18 mouse cellular contexts compared by ENCODE assay signal in the genomic region with DNA sequence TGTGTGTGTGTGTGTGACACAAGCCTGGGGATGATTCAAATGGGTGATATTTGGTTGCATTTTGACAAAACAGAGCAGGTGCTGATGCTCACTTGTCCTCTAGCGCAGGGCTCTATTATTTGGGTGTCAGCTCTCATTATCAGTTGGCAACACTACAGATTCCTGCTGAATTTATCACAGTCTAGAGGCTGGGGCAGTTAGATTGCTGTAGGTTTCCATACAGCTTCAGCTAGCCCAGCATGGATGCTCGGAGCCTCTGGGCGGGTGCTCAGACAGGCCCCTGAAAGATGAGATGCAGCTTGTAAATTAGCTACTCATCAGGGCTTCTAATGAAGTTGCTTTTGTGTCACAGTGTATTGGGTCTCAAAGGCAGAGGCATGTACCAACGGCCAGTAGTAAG. TPM values are rescaled to one million over a fixed set of nuclear protein-coding genes. Genes with fewer than 3 reads are reported as not detected.
DNase-seq lines count a peak whose midpoint lies in the region; ATAC-seq and TF ChIP-seq lines count a peak whose summit lies in the region.
"Had no signal": no experiment of that assay in that cellular context is flagged by ENCODE, and none has a peak within 500 bp of the region (broad histone marks: within the 10 kb centered on the region; RNA-seq: fewer than 3 reads in every experiment).

No protein-coding gene starts in this region.

- TF ChIP-seq POLR2A in brain, embryonic 14.5 days (IDR thresholded peaks at IDR 0.05; ENCODE audit: borderline replicate concordance, extremely low read depth, insufficient read depth, insufficient read length, poor library complexity, severe bottlenecking) = no peak

- no peaks in the 10 kb centered on the region for H3K9me3 ChIP-seq in hindbrain, embryonic 13.5 days
- no peaks in the 10 kb centered on the region for H3K9me3 ChIP-seq in hindbrain, embryonic 16.5 days (ENCODE audit: control insufficient read depth, low read length)
- no peaks in the 10 kb centered on the region for H3K9me3 ChIP-seq in neural tube, embryonic 13.5 days
- H3K9me3 ChIP-seq: embryonic facial prominence, embryonic 12.5 days; forebrain, embryonic 12.5 days; heart, embryonic 12.5 days had no signal

- H3K27ac ChIP-seq in hindbrain, embryonic 13.5 days = no peak overlapping the region
- no peak overlapping the region for H3K27ac ChIP-seq in hindbrain, embryonic 16.5 days (ENCODE audit: low read depth, low read length)
- no peak overlapping the region for H3K27ac ChIP-seq in neural tube, embryonic 13.5 days (replicated peaks)
- H3K27ac ChIP-seq: embryonic facial prominence, embryonic 12.5 days; forebrain, embryonic 12.5 days; hindbrain, postnatal 0 days had no signal

- no peaks in the 10 kb centered on the region for H3K36me3 ChIP-seq in hindbrain, embryonic 13.5 days
- H3K36me3 ChIP-seq in hindbrain, embryonic 16.5 days (ENCODE audit: control insufficient read depth, insufficient read depth, low read length) = no peaks in the 10 kb centered on the region
- H3K36me3 ChIP-seq in neural tube, embryonic 13.5 days = no peaks in the 10 kb centered on the region
- H3K36me3 ChIP-seq: embryonic facial prominence, embryonic 12.5 days; forebrain, embryonic 12.5 days; heart, embryonic 12.5 days had no signal

- no peak overlapping the region for H3K4me3 ChIP-seq in hindbrain, embryonic 13.5 days
- H3K4me3 ChIP-seq in hindbrain, embryonic 16.5 days (ENCODE audit: low read length) = no peak overlapping the region
- no peak overlapping the region for H3K4me3 ChIP-seq in neural tube, embryonic 13.5 days
- H3K4me3 ChIP-seq: embryonic facial prominence, embryonic 12.5 days; forebrain, embryonic 12.5 days; heart, embryonic 12.5 days had no signal

- 0 out of 2 replicates have a peak, but pooled peaks have one; percentile 46 for ATAC-seq in hindbrain, embryonic 13.5 days (ENCODE audit: low FRiP score)
- ATAC-seq in hindbrain, embryonic 16.5 days = no peak
- ATAC-seq in neural tube, embryonic 13.5 days (ENCODE audit: low read depth) = peak; percentile 27; the same call in 1 of the 2 replicates
- ATAC-seq: forebrain, postnatal 0 days; hindbrain, postnatal 0 days had no signal

- TF ChIP-seq CTCF in brain, embryonic 14.5 days (IDR thresholded peaks at IDR 0.05; ENCODE audit: borderline replicate concordance, extremely low read depth, insufficient read depth, insufficient read length) = no peak

- H3K4me2 ChIP-seq in hindbrain, embryonic 13.5 days = no peak overlapping the region
- no peak overlapping the region for H3K4me2 ChIP-seq in hindbrain, embryonic 16.5 days (ENCODE audit: low read length)
- no peak overlapping the region for H3K4me2 ChIP-seq in neural tube, embryonic 13.5 days
- H3K4me2 ChIP-seq: embryonic facial prominence, embryonic 12.5 days; forebrain, embryonic 12.5 days; heart, embryonic 12.5 days had no signal

- no peak overlapping the region for H3K9ac ChIP-seq in hindbrain, embryonic 13.5 days
- H3K9ac ChIP-seq in hindbrain, embryonic 16.5 days (ENCODE audit: low read depth, low read length) = no peak overlapping the region
- H3K9ac ChIP-seq in neural tube, embryonic 13.5 days = no peak overlapping the region
- H3K9ac ChIP-seq: embryonic facial prominence, embryonic 12.5 days; forebrain, embryonic 12.5 days; forebrain, postnatal 0 days; heart, embryonic 12.5 days had no signal

- no peaks in the 10 kb centered on the region for H3K4me1 ChIP-seq in hindbrain, embryonic 13.5 days (replicated peaks)
- H3K4me1 ChIP-seq in hindbrain, embryonic 16.5 days (ENCODE audit: control insufficient read depth, insufficient read depth, low read depth, low read length) = no peaks in the 10 kb centered on the region
- no peaks in the 10 kb centered on the region for H3K4me1 ChIP-seq in neural tube, embryonic 13.5 days (replicated peaks)
- H3K4me1 ChIP-seq: embryonic facial prominence, embryonic 12.5 days; heart, embryonic 12.5 days had no signal

- 0 out of 2 replicates have a peak, but pooled peaks cover 4% of the 10 kb centered on the region for H3K27me3 ChIP-seq in hindbrain, embryonic 13.5 days
- no peaks in the 10 kb centered on the region for H3K27me3 ChIP-seq in hindbrain, embryonic 16.5 days (replicated peaks; ENCODE audit: control insufficient read depth, insufficient read depth, low read length)
- H3K27me3 ChIP-seq in neural tube, embryonic 13.5 days = no peaks in the 10 kb centered on the region
- H3K27me3 ChIP-seq: embryonic facial prominence, embryonic 12.5 days; forebrain, embryonic 12.5 days had no signal

- WGBS in hindbrain, embryonic 13.5 days = 65% methylated on average over 4 of the region's 4 CpGs
- WGBS in hindbrain, embryonic 16.5 days = 66% methylated on average over 4 of the region's 4 CpGs
- WGBS in neural tube, embryonic 13.5 days = 64% methylated on average over 4 of the region's 4 CpGs

- no peak for DNase-seq in neural tube, embryonic 10.5 days (ENCODE audit: extremely low spot score, low spot score)
- DNase-seq in brain, embryonic 14.5 days (ENCODE audit: low read depth) = peak; percentile 23
- no peak for DNase-seq in lung, postnatal 25 days (ENCODE audit: low spot score)
- DNase-seq: adrenal gland, postnatal 10 days; cerebellum, adult 11-12 months; cerebellum, adult 9-10 months; cerebellum, postnatal 25 days; forebrain, postnatal 0 days; gastrocnemius, postnatal 14 days; heart, postnatal 36 days had no signal

RNA-seq across cellular contexts. Expression of gene Gpa33, which starts 37.4 kb away (rescaled TPM):
- 0.14 TPM in 1 of 2 replicates, not detected in the other for polyA plus RNA-seq in hindbrain, embryonic 13.5 days (2015; fragmentation: Nextera tagmentation; extraction: Ambion mirVana)
- polyA plus RNA-seq in hindbrain, embryonic 16.5 days (2015; fragmentation: Nextera tagmentation; extraction: Ambion mirVana) = not detected in 2 replicates
- polyA plus RNA-seq in neural tube, embryonic 13.5 days (2015; fragmentation: Nextera tagmentation; extraction: Ambion mirVana) = not detected in 2 replicates
- polyA plus RNA-seq in brain, embryonic 14.5 days (2012; rRNA removed) = 0.09 and 0.14 TPM in 2 replicates
- polyA plus RNA-seq: cortical plate, adult 2 months; forebrain, embryonic 12.5 days had no signal

RNA-seq across cellular contexts. Expression of gene Dusp27, which starts 39.7 kb away (rescaled TPM):
- 1.2 and 1.6 TPM in 2 replicates for polyA plus RNA-seq in hindbrain, embryonic 13.5 days (2015; fragmentation: Nextera tagmentation; extraction: Ambion mirVana)
- 1.1 and 1.9 TPM in 2 replicates for polyA plus RNA-seq in hindbrain, embryonic 16.5 days (2015; fragmentation: Nextera tagmentation; extraction: Ambion mirVana)
- 1.6 and 2.3 TPM in 2 replicates for polyA plus RNA-seq in neural tube, embryonic 13.5 days (2015; fragmentation: Nextera tagmentation; extraction: Ambion mirVana)
- 0.29 and 0.75 TPM in 2 replicates for polyA plus RNA-seq in brain, embryonic 14.5 days (2012; rRNA removed)
